Mouse (Mus musculus) heart, adult 2 months (tissue): ENCODE data around the gene Golgb1.

Experiments used
- CTCF ChIP-seq: fragments of 200-600 bp; IDR thresholded peaks from 2 replicates; pipeline ENCODE4 v1.8.1; 2022; ENCODE audit warnings: antibody characterized with exemption, mild to moderate bottlenecking, moderate library complexity
- EP300 ChIP-seq: fragments of 200-500 bp; IDR thresholded peaks from 2 replicates; pipeline ENCODE4 v1.6.1; 2011; ENCODE audit warnings: low read depth, low read length, control low read depth; ENCODE audit not compliant: insufficient read depth
- POLR2A ChIP-seq: fragments of 200-500 bp; IDR thresholded peaks from 2 replicates; pipeline ENCODE4 v1.6.1; 2011; ENCODE audit warnings: mild to moderate bottlenecking, low read depth, low read length, control low read depth; ENCODE audit not compliant: insufficient read depth

DNA sequence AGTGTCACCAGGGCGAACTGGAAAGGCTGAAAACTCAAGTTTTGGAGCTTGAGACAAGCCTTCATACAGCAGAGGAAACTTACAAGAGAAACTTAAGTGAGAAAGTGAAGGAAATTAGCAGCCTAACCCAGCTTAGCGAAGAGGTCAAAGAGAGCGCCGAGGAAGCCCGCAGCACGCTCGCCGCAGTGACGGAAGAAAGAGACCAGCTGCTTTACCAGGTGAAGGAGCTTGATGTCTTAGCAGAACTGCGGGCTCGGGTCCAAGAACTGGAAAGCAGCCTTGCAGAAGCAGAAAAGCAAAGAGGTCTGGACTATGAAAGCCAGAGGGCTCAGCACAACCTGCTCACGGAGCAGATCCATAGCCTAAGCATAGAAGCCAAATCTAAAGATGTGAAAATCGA is 37.4 kb downstream of the Golgb1 start:
- TF ChIP-seq POLR2A: no peak
- TF ChIP-seq CTCF: no peak
- no peak for TF ChIP-seq EP300
